Mouse (Mus musculus) heart, postnatal 14 days (tissue): ENCODE measurements around the gene Myl7. TPM values are rescaled to one million over a fixed set of nuclear protein-coding genes. Genes with fewer than 3 reads are reported as not detected.

ENCODE experiments used
- total RNA-seq, 2 experiments: library from RNA; stranded (reverse); gene quantifications; 2 replicates each; pipeline ENCODE4 v1.2.3; 2021

Gene Myl7
- total RNA-seq, 2 experiments from 2014 or later, result 304 to 849 TPM

Other genes with a start within 250 kb of the Myl7 start
- gene Mrps24, start 183.1 kb downstream of the Myl7 start, total RNA-seq, result 100 to 1,000 TPM; 129 to 130 TPM
- 10 to 100 TPM; 55.6 to 66.5 TPM for gene Urgcp, start 136.4 kb downstream of the Myl7 start, total RNA-seq
- 10 to 100 TPM; 27.3 to 30.5 TPM for gene Dbnl, start 110.3 kb downstream of the Myl7 start, total RNA-seq
- 100 to 1,000 TPM; 796 to 815 TPM for gene Pgam2, start 95.0 kb downstream of the Myl7 start, total RNA-seq
- 1 to 10 TPM; 4.2 to 5.0 TPM for gene Polm, start 60.8 kb downstream of the Myl7 start, total RNA-seq
- 10 to 100 TPM; 27.1 to 32.5 TPM for gene Aebp1, start 36.8 kb downstream of the Myl7 start, total RNA-seq
- gene Pold2, start 20.5 kb downstream of the Myl7 start, total RNA-seq, result 10 to 100 TPM; 31.0 to 33.0 TPM
- 1 to 10 TPM; 4.6 to 6.6 TPM for gene Gck, start 51.3 kb upstream of the Myl7 start, total RNA-seq
- gene Ykt6, start 56.9 kb upstream of the Myl7 start, total RNA-seq, result 10 to 100 TPM; 72.2 to 75.4 TPM
- 1 to 10 TPM; 8.6 TPM for gene Camk2b, start 167.6 kb upstream of the Myl7 start, total RNA-seq